Mouse (Mus musculus): ENCODE measurements around the gene Prkcz.
A peak's percentile ranks its signal among the peaks of the same experiment; 100 is the strongest.
"Not testable (repeated sequence)": the region's sequence is repeated elsewhere in the genome, so short reads cannot be mapped to it uniquely, and the experiment has no call there.

The Prkcz gene

GRCm38 (mm10) chr4:155359560-155360464 lies 1.3 kb downstream of the Prkcz start:
- DNase-seq (ENCODE audit: low spot score) = no peak

- DNase-seq (ENCODE audit: low spot score) = no peak
These were observed 3.6 kb downstream of the Prkcz start for GRCm38 (mm10) chr4:155357601-155358000.

GRCm38 (mm10) chr4:155356354-155356753 lies 4.8 kb downstream of the Prkcz start:
- DNase-seq (ENCODE audit: low spot score) = no peak

GRCm38 (mm10) chr4:155354546-155354945 lies 6.6 kb downstream of the Prkcz start:
- DNase-seq (ENCODE audit: low spot score) = no peak

- DNase-seq (ENCODE audit: low spot score) = no peak
These were observed 7.1 kb downstream of the Prkcz start for GRCm38 (mm10) chr4:155354035-155354434.

GRCm38 (mm10) chr4:155352581-155352980 lies 8.6 kb downstream of the Prkcz start:
- DNase-seq (ENCODE audit: low spot score) = no peak

- no peak for DNase-seq (ENCODE audit: low spot score)
These were observed 14.8 kb downstream of the Prkcz start for GRCm38 (mm10) chr4:155346350-155346749.

GRCm38 (mm10) chr4:155345608-155345953 lies 15.6 kb downstream of the Prkcz start:
- DNase-seq (ENCODE audit: low spot score) = peak; percentile 82

GRCm38 (mm10) chr4:155344716-155345607 lies 16.2 kb downstream of the Prkcz start:
- peak; percentile 39 for DNase-seq (ENCODE audit: low spot score)

GRCm38 (mm10) chr4:155344299-155344600 lies 16.9 kb downstream of the Prkcz start:
- DNase-seq (ENCODE audit: low spot score) = no peak

- no peak for DNase-seq (ENCODE audit: low spot score)
These were observed 17.5 kb downstream of the Prkcz start for GRCm38 (mm10) chr4:155343415-155344298.

- no peak for DNase-seq (ENCODE audit: low spot score)
These were observed 24.7 kb downstream of the Prkcz start for GRCm38 (mm10) chr4:155336284-155337050.

- DNase-seq (ENCODE audit: low spot score) = no peak
These were observed 28.9 kb downstream of the Prkcz start for GRCm38 (mm10) chr4:155332253-155332652.

- not testable (repeated sequence) for DNase-seq (ENCODE audit: low spot score)
These were observed 32.8 kb downstream of the Prkcz start for GRCm38 (mm10) chr4:155328385-155328784.

- no peak for DNase-seq (ENCODE audit: low spot score)
These were observed 35.4 kb downstream of the Prkcz start for GRCm38 (mm10) chr4:155325773-155326172.

GRCm38 (mm10) chr4:155324511-155324910 lies 36.6 kb downstream of the Prkcz start:
- no peak for DNase-seq (ENCODE audit: low spot score)

- DNase-seq (ENCODE audit: low spot score) = no peak
These were observed 37.9 kb downstream of the Prkcz start for GRCm38 (mm10) chr4:155323081-155323795.

GRCm38 (mm10) chr4:155320281-155321244 lies 40.6 kb downstream of the Prkcz start:
- DNase-seq (ENCODE audit: low spot score) = no peak

- DNase-seq (ENCODE audit: low spot score) = no peak
These were observed 42.9 kb downstream of the Prkcz start for GRCm38 (mm10) chr4:155318266-155318665.

All from left cerebral cortex, adult 11 months (tissue).